Mouse (Mus musculus) erythroblast, adult 5-6 weeks (primary cell): ENCODE results near the gene Fcgr2b. TPM values are rescaled to one million over a fixed set of nuclear protein-coding genes. Genes with fewer than 3 reads are reported as not detected.
"Not testable (repeated sequence)": the region's sequence is repeated elsewhere in the genome, so short reads cannot be mapped to it uniquely, and the experiment has no call there.

Experiments used
- ATAC-seq: replicated peaks from 2 replicates; pipeline ENCODE4 v1.8.0; 2016; ENCODE audit warnings: moderate number of reproducible peaks, mild to moderate bottlenecking, moderate TSS enrichment, inconsistent platforms; ENCODE audit not compliant: poor library complexity, low FRiP score, severe bottlenecking
- total RNA-seq, 2 experiments: library from RNA; stranded (forward) in 1 of 2; stranded (reverse) in 1 of 2; fragments of 150-400 nt in 1 of 2; fragments of 200-764, 138-1000 nt in 1 of 2; gene quantifications; 2 replicates each; pipeline versions ENCODE4 v1.2.3 to v1.2.4; 2015 to 2017; ENCODE audit warnings: low replicate concordance in 2 of 2

The Fcgr2b gene
- total RNA-seq, 2 experiments from 2014 or later = 20.1 to 38.0 TPM

DNA sequence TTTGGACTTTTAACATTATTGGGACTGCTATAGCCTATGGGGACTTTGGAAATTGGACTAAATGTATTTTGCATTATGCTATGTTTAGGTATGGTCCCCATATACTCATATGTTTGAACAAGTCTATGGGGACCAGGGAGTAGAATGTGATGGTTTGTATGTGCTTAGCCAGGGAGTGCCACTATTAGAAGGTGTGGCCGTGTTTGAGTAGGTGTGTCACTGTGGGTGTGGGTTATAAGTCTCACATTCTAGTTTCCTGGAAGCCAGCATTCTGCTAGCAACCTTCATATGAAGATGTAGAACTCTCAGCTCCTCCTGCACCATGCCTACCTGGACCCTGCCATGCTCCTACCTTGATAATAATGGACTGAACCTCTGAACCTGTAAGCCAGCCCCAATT lies 5.3 kb upstream of the Fcgr2b start:
- not testable (repeated sequence) for ATAC-seq

DNA sequence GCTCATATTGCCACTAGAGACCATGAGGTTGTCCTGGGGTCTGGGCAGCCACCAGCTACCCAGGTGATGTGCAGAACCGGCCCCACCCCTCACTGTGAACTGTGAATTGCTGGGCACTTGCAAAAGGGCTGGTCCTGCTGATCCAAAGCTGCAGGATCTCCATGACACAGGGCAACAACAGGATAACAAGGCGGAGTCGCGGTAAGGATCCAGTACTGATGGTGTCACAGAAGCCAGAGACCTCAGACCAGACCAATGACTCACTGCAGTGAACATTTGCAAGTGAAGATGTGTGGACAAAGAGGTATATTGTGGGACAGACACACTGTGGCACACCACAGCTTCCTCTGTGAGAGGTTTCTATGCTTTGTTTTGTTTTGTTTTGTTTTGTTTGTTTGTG lies 2.3 kb upstream of the Fcgr2b start:
- no peak for ATAC-seq

DNA sequence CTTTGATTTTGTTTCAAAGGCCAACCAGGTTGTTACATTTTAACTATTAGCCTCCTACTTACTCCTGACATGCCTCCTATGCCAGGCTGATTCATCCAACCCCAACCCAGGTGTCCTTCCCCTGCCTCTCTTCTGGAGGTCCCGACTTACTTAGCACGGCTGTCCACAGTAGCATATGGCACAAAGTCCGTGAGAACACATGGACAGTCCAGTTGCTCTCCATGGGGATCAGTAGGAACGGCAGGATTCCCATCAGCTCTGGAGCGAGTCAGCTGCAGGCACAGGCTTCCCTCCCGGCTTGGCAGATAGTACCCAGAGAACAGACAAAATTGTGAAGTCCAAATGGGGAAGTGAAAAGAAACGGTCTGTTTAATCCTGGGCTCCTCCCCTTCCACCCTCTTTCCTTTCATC lies 591 bp downstream of the Fcgr2b start:
- ATAC-seq = no peak

DNA sequence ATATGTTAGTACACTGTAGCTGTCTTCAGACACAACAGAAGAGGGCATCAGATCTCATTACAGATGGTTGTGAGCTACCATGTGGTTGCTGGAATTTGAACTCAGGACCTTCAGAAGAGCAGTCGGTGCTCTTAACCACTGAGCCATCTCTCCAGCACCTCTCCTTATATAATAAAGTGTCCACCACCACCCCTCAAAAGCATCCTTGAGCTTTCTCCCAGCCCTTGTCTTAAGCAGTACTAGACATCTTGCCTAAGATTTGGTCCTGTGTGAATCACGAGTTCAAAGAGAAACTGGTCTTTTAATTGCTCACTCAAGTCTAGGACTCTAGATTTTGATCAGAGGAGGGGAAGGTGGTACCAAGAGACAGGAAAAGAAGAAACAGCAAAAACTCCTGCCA lies 997 bp downstream of the Fcgr2b start:
- not testable (repeated sequence) for ATAC-seq

DNA sequence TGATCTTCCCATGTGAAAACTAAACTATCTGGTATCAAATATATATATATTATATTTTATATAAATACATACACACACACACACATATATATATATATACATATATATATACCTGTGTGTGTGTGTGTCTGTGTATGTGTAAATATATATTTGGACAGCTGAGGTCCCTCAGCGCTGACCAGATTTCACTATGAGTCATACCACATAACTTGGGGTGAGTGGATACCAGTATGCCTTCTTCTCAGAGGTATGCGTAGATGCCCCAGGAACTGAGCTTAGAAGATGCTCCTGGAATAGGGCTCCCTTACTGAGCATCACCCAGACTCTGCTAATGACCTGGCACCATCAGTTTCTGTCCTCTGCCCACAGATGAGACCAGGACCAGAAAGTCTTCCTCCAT lies 1.6 kb downstream of the Fcgr2b start:
- ATAC-seq = no peak

DNA sequence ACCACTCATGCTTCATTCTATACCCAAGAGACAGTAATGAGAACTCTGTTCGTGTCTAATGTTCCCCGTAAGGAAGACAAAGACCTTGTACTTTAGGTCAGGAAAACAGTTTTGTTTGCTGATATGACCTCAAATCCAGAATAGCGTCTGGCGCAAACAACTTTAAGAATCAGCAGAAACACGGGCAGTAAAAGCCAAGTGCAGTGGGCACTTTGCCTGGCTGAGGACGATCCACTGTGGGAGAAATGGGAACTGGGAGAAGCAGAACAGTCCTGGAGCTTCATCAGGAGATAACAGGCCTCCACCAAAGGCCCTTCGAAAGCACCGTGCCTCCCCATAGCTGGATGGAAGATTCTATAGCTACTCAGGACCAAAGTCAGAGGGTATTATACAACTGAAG lies 2.2 kb downstream of the Fcgr2b start:
- no peak for ATAC-seq

DNA sequence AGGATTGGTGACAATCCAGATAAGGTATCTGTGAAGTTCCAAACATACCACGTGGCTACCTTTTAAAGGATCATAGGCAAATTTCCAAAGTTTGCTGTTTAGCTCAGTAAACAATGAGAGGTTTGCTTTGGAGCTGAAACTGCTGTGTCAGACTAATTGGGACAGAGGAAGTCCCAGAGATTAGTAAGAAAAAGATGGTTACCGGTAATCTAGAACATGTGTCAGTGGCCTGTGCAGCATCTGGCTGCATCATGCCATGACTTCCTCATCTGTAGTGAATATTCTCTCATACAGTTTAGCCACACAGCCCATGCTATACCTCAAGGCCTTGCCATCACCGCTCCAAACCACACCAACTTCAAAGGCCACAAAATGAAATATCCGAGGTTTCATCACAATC lies 3.4 kb downstream of the Fcgr2b start:
- ATAC-seq = no peak

DNA sequence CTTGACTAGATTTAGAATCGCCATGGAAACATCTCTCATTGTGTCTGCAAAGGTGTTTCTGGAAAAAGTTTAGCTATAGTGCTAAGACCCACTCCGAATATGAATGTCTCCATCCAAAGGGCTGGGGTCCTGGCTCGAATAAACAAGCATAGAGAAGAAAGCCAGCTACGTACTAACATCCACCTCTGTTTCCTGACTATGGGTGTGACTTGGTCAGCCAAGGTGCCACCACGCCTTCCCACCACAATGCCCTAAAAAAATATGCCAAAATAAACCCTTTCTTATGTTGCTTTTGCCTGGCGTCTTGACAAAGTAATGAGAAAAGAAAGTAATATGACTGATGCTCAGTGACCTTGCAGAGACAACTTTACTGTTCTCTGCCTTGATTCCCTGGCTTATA lies 3.9 kb downstream of the Fcgr2b start:
- no peak for ATAC-seq

DNA sequence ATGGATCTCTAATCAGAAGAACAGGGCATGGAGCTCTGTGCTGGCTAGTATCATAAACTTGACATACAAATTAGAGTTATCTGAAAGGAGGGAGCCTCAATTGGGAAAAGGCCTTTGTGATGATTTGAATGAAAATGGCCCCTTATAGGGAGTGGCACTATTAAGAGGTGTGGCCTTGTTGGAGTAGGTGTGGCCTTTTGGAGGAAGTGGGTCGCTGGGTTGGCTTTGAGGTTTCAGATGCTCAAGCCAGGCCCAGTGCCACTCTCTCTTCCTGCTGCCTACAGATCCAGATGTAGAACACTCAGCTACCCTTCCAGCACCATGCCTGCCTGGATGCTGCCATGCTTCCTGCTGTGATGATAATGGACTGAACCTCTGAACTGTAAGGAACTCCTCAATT lies 7.8 kb downstream of the Fcgr2b start:
- no peak for ATAC-seq

DNA sequence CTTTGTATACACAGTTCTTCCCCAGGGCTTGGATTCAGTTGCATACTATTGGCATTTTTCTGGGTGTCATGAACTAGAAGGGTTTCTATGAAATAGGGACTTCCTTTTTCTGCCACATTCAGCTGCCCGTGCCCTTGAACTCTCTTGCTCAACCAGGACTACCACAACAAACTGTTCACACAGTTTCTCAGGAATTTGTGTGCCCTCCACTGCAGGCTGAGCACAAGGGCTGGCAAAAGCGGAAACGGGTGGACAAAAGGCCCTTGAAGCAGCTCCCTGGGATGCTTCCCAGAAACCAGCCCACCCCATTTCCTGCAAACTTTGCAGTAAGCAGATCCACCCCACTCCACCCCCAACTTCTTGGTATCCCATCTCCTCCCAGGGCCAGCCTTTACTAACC lies 8.8 kb downstream of the Fcgr2b start:
- no peak for ATAC-seq

DNA sequence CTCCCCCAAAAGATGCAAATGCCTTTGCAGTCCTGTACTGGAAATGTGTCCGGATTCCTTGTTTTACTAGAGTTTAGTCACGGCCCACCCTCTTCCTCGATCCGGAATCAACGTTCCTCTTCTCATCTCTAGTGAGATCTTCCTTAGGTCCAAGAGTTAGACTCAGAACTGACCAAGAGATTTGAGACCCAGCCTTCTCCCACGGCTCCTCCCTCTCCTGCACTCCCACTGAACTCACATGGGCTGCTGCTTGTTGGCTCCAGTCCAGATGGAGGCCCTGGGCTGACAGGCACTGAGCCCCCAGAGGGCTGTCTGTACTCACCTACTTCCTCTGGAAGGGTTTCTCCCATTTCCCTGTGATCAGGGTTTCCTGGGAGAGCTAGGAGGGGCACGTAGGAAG lies 13.3 kb downstream of the Fcgr2b start:
- no peak for ATAC-seq

DNA sequence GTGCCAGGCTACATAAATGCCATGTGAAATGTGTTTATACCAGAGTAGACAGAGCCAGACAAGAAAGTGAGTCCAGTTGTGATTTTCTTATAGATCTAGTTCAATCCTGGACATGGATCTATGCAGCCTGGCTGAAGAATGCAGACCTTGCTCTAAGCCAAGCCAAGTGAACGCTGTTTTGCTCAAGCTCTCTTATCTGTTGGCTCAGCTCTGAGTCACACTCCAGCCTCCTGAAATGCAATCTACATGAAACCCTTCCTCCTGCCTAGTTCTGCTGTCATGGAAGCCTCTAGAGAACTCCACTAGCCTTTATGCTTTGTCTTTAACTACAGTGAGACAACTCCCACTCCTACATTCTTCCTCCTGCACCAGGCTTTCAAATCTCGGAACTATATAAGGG lies 14.0 kb downstream of the Fcgr2b start:
- no peak for ATAC-seq

DNA sequence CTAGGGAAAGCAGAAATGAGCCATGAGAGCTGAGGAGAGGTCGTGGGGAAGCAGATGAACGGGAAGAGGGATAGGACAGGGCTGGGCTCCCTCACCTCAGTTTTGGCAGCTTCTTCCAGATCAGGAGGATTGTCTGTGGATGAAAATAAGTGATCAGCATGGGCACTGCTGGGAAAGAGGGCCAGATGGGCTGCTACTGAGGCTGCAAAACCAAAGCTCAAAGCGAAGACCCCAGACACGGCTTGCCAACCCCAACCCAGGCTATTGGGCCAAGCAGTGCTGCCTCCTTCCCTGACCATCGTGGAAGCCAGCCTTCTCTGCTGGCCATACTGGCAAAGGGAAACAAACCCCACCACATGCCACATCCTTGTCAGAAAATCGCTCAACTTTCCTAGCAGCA lies 15.2 kb downstream of the Fcgr2b start:
- no peak for ATAC-seq

DNA sequence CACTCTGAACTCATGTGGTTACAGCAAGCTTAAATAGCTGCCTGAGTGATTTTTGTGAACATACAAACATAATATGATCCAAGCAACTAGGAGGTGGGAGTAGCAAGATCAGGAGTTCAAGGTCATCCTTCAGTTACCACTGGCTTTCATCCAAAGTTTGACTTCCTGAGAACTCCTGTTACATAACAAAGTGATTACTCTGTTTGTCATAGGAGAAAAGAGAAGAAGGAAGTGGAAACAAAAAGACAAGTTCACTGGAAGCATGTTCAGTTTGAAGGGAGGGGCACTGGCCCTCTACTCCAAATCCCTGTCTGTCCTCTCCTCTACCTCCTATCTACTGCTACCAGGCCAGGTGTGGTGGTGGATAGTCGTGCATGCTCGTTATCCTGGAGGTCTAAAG lies 16.6 kb downstream of the Fcgr2b start:
- no peak for ATAC-seq

DNA sequence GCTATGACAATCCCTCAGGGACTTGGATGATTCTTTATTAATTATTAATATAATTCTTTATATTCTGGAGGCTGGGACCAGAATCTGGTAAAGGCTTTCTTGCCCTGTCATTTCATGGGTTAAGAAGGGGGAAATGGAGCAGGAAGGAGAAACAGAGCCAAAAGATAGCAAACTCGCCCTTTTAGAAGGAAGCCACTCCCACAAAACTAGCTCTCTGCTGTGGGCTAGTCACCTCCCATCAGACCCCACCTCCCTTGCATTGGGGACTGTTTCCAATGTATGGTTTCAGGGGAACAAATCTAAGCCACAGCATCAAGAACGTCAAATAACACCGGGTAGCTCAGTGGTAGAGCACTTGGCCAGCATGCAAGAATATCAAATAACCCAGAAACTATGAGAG lies 18.1 kb downstream of the Fcgr2b start:
- ATAC-seq = no peak

DNA sequence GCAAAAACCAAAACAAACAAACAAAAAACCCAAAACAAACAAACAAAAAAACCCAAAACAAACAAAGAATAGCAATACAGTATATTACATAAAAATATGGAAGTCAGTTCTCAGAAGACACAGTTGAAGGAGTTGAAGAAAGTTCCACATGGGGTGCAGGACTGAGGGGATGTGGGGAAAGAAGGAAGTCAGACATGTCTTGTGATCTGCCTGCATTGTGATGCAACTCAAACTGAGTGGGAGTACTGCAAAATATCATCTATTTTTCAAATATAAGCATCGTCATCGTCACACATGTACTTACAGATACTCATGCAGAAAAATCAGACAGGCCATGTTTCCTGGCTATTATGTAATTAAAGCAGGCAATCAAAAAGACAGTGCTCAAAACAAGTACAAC lies 23.2 kb downstream of the Fcgr2b start:
- ATAC-seq = no peak

DNA sequence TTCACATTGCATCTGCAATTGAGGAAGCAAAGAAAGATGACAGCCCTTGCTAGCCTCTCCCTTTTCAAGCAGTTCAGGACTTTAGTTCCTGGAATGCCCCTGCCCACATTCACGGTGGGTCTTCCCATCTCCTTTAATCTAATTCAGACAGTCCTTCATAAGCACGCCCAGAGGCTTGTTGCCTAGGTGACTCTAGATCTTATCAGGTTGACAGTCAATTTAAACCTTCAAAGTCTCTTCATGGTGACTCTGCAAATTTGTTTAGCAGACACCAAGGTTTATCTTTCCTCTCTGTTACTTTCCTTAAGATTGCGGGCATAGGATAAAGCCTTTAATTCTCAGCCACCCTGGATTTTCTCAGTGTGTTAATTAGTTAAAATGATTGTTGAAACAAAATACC lies 25.6 kb downstream of the Fcgr2b start:
- no peak for ATAC-seq

DNA sequence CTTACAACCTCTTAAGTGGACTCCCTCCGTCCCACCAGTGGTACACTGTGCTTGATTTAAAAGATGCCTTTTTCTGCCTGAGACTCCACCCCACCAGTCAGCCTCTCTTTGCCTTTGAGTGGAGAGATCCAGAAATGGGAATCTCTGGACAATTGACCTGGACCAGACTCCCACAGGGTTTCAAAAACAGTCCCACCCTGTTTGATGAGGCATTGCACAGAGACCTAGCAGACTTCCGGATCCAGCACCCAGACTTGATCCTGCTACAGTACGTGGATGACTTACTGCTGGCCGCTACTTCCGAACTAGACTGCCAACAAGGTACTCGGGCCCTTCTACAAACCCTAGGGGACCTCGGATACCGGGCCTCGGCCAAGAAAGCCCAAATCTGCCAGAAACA lies 31.4 kb downstream of the Fcgr2b start:
- ATAC-seq = not testable (repeated sequence)

DNA sequence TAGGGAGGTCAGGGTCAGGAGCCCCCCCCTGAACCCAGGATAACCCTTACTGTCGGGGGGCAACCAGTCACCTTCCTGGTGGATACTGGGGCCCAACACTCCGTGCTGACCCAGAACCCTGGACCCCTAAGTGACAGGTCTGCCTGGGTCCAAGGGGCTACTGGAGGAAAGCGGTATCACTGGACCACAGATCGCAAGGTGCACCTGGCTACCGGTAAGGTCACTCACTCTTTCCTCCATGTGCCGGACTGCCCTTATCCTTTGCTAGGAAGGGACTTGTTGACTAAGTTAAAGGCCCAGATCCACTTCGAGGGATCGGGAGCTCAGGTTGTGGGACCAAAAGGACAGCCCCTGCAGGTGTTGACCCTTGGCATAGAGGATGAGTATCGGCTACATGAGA lies 32.2 kb downstream of the Fcgr2b start:
- ATAC-seq = not testable (repeated sequence)

DNA sequence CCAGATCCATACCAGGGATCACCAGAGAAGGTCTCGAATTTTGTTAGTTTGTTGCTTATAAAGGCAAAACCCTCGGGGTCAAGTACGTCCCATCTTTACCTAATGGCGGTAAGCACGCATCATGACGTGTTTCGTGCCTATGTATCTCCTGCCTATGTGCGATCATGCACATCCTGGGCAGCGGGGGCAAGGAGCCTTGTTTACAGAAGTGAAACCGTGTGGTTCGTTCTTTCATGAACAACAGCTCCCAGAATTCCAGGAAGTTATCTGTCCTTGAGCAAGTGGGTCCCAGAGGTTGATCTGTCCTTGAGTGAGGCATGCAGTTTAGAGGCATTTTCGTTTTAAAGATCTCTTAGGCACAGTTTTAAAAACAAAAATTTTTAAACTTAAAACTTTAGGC lies 37.1 kb downstream of the Fcgr2b start:
- ATAC-seq = no peak

DNA sequence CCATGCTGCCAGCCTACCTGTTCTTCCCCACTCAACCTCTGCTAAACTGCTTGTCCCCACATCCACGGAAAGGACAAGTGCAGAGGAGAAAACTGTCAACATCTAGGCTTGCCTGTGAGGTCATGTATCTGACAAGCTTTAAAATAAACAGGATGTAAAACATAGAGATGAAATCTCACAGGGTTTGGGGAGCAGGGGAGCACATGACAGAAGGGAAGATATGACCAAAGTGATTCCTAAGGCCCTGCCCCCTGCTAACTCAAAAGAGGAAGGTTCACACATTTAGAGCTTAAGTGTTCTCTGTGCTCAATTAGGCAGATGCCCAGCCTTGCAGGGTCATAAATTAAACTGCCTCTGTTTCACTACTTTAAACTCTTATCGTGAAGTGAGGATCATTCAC lies 42.0 kb downstream of the Fcgr2b start:
- ATAC-seq = no peak

DNA sequence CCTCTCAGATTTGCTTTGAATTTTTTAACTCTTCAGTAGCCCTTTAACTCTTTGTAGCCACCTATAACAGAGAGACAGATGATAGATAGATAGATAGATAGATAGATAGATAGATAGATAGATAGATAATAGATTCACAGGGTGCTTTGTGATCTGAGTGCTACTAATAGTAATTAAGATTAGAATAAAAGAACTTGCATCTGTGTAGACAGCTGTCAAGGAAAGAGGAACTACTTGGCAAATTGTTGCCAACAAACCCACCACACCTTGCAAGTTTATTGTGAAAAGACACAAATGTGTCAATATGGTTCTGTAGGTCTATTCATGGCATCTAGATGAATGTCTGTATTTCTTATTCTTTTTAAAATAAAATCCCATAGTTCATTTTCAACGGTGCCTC lies 42.4 kb downstream of the Fcgr2b start:
- no peak for ATAC-seq

DNA sequence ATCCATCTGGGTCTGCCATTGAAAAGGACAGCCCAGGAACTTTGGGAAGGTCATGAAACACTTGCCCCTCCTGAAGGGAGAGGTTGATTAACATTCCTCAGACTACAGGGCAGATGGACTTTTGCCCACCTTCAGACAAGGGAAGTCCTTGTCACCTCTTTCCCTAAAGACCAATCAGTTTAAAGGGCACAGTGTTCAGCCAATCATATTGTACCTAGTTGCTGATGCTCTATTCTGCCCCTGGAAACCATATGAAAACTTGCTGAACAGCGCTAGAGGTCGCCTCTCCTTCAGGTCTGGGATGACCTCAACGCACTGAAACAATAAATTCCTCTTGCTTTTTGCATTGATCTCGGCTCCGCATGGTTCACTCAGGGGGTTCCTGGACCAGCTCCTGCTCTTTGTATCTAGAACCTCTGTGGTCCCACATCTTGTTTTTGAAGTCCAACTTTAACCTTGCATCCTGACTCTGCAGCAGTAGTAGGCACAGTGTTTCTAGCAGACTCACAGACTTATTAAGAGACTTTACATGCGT lies 42.9 kb downstream of the Fcgr2b start:
- no peak for ATAC-seq
